Mouse (Mus musculus) frontal cortex, postnatal 36 days (tissue): ENCODE results near the gene Sobp.
A peak's percentile ranks its signal among the peaks of the same experiment; 100 is the strongest.

Experiments
- DNase-seq, 2 experiments: peaks; one replicate each; pipeline ENCODE4 v3.0.0; 2022; ENCODE audit warnings: low spot score in 2 of 2

Gene Sobp

DNA sequence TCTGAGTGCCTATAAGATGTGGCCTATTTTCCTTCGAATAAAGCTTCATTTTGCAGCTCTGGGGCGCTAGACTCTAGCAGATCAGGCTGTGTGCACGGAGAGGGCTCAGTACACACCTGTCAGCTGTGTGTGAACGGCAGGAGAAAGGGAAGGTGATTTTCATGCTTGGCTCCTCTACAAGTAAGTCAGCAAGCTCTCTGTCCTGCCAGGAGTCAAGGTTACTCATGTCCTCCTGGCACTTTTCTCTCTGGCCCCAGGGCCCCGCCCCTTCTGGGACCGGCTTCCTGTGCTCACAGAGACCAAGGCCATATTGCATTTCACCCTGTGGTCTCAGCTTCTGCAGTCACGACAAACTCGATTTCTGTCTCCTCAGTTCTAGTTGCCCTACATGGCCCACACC is 138.8 kb downstream of the Sobp start:
- DNase-seq: no peak

DNA sequence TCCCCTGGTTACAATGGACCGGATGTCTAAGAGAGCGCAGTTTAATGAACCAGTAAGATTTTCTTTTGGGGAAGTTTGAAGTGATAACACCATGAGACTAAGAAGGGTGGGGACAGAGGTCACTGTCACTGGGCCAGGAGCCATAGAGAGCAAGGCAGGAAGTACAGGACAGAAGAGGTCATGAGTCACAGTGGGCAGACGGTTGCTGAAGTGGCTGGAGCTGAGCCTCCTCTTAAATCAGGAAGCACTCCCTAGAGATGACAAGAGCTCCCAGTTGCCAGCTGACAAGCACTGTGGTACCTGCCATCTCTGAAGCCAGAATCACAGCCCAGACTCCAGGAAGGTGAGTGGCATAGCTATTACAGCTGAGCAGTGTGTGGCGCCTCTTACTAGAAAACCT is 139.5 kb downstream of the Sobp start:
- no peak for DNase-seq

DNA sequence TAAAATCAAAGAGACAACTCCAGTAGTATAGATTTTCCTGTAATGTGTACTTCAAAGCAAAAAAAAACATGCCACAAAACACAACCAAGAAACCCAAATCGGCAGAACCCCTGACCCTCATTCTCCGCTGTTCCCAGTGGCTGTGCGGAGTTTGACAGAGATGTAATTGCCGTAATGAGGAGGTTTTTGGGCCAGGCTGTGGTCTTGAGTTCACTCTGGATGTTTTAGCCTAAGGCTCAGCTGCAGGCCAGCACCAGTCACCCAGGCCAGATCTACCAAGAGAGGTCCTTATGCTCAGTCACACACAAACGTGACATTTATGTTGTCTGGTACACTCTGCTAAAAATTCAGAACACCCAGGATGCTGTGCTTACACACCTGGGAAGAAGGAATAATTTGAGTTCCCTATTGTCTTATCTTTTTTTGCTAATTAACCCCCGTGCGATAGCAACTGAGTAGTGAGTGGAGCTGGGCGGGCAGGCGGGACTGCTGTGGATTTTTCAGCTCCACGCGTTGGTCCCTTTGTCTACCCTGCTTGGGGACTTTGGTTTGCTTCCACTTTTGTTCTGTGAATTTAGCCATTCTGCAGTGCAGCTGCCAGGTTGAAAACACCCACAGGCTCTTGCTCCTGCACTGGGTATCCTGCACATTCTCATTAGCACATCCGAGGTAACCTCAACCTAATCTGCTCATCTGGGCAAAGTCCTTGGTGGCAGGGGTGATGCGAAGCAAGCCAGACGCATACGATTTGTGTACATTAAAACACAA is 140.7 kb downstream of the Sobp start:
- DNase-seq: no peak

DNA sequence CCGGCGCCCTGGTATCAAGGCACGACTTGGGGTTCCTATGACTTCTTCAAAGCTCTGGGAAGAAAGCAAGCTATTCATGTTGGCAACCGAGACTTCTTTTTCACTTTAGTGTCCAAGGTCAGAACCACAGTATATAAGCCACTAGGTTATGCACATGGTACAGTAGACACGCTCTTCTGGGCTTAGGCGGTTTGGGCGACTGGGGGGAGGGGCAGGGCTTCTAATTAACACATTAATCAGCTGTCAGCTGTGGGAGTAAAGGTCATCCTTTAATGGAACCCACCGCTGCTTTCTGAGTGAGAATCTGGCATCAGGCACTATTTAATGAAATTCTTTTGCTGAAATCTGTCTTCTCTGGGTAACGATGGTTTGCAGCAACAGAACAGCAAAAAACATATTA is 147.3 kb downstream of the Sobp start:
- DNase-seq: no peak

DNA sequence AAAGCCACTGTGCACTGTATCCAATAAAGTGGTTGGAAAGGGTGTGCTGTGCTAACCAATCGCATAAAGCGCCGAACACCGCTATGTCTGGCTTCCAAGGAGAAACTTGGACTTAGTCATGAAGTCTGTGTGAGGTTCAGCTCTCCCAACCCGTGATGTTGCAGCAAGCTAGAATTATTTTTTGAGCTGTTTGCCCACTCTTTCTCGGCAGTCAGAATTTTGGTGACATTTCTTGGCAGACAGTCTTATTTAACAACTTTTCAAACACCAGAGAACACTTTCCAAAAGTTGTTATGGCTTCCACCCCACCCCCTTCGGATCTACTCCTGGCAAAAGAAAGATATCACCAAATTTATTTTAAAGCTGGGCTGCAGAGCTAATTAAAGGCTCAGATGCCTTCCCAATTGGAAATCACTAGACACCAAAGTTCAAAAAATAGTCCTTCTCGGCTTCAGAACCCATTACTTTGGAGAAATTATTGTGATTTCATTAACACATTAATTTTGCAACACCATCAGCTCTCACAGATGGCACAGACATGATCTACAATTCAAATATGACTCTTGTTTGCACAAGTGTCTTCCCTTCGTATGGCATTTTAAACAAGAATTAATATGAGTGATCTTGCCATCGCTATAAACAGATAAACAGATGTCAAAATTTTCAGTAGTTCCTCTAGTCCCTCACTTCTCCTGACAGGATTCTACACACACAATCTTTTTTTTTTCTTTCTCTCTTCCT is 150.7 kb downstream of the Sobp start:
- peak; percentile 40 to 68 for DNase-seq

DNA sequence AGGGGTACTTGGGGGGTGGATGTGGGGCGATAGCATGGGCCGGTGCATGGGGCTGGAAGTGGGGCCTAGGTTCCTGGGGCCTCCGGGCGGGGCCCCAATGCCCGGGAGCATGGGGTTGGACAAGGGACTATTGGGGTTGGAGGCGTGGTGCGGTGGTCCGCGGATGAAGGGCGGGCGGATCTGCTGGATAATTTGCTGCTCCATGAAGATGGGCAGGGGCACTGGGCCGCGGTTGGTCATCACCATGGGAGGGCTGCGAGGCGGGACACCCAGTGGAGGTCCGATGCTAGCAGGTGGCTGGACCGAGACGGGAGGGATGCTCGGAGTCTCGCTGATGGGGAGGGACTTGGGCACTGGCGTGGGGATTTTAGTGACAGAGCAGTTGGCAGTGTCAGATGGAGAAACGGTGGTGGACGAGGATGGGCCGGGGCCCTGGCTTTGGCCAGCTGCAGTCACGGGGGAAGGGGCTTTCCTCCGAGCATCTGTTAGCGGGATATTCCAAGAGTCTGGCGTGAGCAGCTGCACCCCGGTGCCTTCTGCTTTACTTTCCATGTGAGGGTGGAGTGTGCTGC is 152.1 kb downstream of the Sobp start:
- peak in 1 of 2 experiments; percentile 39 for DNase-seq

DNA sequence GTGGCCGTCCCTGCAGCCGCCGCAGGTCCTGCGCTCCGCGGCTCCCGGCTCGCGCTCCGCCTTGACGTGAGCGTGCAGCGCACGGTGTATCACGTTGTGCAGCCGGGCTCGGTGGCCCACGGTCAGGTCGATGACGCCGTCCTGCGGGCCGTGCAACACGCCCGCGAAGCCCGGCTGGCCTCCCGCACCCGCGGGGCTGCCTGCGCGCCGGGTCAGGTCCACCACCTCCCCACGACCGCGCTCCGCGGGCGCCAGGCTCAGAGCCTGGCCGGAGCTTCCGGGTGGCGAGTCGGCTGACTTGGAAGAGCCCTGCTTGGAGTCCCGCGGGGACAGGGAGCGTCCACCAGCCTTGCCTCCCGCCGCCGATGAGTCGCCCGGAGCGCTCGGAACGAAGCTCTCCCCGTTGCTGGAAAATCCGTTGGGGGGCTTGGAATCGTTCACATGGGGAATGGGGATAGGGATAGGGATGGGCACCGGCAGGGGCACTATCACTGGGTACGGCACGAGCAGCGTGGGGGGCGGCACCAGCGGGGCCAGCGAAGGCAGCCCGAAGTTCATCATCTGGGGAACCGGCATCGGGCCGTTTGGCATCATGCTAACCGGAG is 152.7 kb downstream of the Sobp start:
- DNase-seq: peak in 1 of 2 experiments; percentile 44

DNA sequence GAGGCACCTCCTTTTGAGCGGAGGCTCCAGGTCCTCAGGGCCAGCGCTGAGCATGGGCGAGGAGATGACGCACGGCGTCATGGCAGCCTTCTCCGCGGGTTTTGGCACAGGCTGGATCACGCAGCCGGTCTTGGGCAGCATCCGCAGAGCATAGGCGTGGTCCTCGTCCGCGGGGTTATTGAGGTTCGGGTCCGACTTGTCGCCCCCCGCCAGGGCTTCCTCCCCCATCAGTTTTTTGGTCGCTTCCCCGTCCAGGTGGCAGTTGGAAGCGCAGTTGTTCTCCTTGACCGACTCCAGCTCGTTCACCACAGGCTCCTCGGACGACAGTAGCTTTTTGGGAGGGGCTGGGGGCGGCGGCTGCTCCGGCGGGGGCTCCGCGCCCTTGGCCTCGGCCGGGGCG is 153.3 kb downstream of the Sobp start:
- no peak for DNase-seq

DNA sequence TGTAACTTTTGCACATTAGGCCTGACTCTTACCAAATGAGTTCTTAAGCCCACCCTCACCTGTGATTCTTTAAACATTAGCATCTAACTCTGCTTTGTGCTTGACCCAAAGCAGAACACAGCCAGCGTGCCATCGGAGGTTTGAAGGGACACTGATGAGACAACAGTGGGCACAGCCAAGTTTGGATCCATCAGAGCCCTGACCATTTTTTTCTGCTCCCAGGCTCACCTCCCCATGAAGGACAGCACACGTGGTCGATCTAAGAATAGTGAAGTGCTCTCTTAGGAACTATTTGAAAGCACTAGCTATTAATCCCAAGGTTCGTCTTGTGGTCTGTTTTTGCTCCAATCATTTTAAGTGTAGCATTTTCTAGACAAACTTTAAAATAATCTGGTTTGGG is 159.5 kb downstream of the Sobp start:
- DNase-seq: no peak

DNA sequence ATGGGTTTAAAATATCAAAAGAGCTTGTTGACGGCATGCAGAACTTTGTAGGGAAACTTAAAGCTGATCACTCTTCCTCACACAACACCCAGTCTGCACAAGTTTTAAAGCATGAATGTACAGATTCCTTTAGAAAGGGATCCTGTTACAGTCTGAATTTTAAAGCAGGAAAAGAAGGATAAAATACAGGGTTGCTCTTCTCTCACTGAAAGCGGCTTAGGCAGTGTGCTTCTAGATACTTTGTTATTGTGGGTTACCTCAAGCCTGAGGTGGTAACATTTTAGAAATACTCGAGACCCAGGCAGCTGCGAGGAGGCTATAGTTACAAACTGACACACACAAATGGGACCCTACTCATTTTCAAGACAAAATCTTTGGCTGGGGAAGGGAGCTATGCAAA is 160.0 kb downstream of the Sobp start:
- no peak for DNase-seq

DNA sequence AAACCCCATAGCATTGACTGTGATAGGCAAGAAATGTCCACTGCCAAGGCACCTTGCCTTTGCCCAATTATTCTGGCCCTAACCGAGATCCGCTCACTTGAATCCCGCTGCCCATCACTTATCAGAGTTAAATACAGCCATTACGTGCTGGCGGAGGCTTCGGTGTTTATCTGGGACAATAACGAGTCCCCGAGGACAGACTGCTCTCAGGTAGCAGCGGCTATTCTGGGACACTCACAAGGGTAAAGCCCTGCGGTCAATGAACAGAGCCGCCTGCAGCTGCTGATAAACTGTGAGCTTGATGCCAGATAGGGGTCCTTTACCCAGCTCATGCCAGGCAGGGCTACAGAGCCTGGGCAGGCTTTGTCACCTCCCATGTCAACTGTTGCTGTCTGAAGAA is 166.2 kb downstream of the Sobp start:
- no peak for DNase-seq

DNA sequence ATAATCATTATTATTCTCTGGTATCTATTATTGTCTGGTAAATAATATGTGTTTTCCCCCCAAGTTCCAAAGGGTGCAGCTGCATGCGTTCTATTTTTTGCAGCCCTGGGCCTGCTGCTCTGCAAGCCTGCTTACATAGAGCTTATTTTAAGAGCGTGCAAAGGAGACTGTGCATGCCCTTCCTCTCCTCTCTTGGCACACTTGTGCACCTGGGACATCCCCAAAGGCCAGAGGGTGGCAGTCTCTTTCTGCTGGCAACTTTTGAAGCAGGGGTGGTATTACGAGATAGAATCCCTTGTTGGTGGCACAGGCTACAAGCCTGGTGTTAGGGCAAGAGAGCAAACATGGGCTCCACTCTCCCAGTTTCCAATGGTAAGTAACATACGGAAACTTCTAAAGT is 167.8 kb downstream of the Sobp start:
- DNase-seq: no peak

DNA sequence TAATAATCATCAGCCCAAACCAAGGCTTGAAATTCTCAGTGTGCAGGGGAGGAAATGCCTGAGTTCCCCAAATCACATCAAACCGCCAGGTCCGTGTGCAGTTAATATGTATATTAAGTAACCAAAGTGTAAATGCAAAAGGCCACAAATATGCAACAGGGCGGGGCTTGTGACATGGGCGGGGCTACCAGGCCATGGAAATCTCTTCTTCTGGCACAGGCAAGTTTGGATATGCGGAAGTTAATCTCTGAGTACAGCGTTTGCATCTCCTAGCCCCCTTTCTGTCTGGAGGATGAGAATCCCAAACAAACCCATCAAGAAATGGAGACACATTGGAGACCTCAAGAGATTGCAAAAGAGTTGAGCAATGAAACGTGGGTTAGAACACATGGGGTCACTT is 168.7 kb downstream of the Sobp start:
- DNase-seq: no peak

DNA sequence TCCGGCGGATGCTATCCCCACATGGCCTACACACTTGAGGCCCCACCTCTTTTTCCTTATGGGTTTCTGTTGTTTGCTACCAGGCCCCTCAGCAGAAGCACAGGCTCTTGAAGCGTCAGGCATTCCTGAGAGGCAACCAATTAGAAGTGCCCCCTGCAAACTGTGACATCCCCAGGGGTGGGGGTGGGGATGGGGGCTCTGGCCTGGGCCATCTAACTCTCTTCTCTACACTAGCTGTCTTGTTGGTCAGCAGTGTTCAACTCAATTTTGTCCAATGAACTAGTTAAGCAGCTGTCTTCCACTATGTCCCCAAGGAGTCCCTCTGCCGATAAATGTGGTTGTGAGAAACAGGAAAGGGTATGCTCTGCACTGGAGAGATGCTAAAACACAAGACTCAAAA is 169.3 kb downstream of the Sobp start:
- DNase-seq: no peak

DNA sequence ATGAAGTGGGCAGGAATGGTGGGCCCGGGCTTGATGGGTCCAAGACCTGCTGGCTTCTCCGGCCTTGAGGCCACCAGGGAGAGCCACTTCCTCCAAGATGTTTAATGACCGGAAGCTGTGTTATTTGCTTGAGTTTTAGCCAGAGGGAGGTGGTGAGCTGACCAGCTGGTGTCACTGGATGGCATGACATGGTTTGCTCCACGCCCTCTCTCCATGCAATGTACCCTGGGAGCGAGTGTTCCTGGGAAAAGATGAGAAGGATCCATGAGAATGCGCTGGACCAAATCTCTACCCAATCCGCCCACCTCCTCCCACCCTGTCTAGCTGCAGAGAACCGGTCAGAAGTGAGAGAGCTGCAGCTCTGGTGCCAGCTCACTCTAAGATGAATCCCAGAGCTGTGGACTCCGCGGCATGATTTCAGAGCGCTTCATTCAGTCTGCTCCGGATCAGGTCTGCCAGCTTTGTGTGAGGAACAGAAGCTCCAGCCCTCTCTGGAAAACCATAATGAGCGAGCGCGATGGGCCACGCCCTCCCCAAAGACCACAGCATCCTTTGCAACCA is 170.1 kb downstream of the Sobp start:
- DNase-seq: no peak

DNA sequence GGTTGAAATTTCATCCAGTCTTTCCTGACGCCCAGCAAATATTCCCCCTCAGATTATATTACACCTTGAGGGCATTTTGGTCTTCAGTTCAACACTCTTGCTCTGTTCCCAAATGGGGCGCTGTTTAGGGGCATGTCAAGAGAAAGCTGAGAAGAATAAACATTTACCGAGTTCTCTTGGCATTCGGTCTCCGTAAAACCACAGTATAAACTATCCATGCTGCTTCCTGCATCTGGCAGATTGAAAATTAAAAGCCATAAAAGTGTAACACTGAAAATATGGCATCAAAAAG is 170.9 kb downstream of the Sobp start:
- DNase-seq: no peak

DNA sequence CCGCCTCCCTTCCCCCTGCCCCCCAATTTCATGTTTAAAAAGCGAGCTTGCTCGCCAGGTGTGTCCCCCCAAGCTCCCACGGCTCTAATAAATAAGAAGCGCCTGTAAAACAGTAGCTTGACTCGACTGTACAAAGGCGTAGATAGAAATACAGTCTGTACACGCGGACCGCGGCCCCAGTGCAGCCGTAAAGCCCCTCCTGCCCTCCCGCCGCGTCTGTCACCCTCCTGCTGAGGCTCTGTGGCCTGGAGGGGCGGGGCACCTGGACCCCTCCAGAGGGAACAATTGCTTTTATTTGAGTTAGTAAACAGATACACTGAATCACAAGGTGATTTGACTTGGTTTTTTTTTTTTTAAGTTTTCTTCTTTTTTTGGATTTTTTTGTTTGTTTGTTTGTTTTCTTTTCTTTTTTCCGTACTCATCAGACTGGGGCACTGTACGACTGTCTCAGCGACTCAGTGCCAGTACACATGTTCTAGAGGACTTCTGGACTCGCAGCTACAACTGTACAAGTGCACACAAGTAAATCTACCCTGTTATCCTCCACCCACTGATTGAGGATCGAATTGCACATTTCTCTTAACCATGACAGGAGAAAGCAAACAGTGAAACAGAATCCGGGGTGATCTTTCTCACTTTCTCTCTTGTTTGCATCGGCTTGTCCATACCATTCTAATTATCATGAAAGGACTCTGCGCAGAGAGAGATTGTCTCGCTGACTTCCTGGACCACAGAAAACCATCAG is 171.4 kb downstream of the Sobp start:
- no peak for DNase-seq

DNA sequence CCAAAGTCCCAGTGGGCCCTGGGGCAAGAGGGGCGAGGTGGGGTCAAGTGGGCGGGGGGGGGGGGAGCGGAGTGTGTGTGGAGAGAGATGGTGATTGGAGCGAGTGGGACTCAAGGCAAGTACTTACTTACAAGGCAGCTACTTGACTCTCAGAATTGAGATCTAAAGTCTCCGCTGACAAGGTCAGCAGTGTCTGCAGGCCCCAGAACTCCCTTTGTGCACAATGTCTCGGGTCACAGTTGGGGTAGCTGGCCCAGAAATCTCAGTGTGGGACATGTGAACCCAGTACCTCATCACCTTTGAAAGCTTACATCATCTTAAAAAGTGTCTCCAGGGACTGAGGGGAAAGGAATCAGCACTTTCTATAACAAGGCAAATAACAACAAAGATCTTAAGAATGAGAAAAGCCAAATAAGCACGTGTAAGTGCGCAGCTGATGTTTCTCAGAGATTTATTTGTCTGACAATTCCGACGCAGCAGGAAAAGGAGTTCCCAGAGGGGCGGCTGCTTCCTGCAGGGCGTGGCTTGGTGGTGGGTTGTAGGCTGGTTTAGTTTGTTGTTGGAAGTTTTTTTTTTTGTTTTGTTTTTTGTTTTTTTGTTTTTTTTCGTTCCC is 172.2 kb downstream of the Sobp start:
- no peak for DNase-seq

DNA sequence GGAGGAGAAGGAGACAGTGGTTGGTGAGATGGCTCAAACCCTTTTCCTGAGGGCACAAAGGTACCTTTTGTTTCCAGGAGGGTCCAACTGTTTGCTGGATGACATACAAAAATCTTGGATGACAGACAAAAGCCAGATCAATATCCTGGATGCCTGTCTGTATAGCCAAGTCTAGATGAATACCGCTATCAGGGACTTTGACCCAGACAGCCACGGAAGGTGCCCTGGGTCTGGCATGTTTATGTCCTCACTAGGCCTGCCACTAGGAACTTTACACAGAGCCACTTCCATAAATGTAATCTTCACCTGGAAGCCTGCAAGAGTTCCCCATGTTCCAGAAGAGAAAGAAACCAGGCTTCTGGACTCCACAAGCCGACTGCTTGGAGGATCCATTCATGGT is 172.9 kb downstream of the Sobp start:
- DNase-seq: no peak

DNA sequence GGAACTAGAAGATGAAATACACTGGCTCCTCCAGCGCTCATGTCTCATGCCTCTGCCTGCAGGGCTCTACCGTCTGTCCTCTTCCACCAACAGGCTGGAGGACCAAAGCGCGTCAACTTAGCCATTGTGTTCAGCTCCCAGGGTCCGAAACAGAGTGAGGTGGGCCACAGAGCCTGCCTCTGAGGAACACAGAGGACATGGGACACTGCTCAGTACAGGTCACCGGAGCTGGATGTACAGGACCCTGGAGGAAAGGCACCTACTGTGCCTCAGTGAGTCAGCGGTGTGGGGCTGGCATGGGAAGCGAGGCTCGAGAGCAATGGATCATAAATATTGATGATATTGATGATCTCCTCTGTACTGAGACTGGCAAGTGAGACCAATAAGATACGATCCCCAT is 175.0 kb downstream of the Sobp start:
- no peak for DNase-seq

DNA sequence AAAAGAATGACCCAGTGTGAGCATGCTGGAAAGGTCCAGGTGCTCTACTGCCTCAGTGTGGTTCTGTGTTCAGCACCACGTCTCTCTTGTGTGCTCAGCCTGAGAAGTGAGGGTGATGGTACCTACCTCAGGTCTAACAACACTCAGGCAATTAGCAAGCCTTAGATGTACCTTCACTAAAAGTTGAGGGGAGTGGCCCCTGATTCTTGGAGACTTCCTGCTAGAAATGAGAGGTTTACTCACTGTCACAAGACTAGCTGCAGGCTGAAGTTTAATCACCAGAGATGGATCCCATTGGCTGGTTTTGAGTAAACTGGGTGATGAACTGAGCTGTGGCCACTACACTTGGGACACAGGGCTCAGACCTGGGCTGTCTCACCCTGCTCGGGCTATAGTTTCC is 177.1 kb downstream of the Sobp start:
- DNase-seq: no peak
